Mouse (Mus musculus) CD4-positive, CD25-positive, alpha-beta regulatory T cell, adult 4 months (primary cell): ENCODE measurements around the gene Cyp2d10. TPM values are rescaled to one million over a fixed set of nuclear protein-coding genes. Genes with fewer than 3 reads are reported as not detected.

Experiments
- ATAC-seq: one replicate; pipeline ENCODE4 v1.8.0; 2017
- polyA plus RNA-seq, 2 experiments: library from polyadenylated mRNA; unstranded; fragments of 100-300 nt; shearing (Covaris generic); gene quantifications; one replicate each; pipeline ENCODE4 v1.2.1; 2017

Cyp2d10 gene
- polyA plus RNA-seq, 2 experiments from 2014 or later = not detected

DNA sequence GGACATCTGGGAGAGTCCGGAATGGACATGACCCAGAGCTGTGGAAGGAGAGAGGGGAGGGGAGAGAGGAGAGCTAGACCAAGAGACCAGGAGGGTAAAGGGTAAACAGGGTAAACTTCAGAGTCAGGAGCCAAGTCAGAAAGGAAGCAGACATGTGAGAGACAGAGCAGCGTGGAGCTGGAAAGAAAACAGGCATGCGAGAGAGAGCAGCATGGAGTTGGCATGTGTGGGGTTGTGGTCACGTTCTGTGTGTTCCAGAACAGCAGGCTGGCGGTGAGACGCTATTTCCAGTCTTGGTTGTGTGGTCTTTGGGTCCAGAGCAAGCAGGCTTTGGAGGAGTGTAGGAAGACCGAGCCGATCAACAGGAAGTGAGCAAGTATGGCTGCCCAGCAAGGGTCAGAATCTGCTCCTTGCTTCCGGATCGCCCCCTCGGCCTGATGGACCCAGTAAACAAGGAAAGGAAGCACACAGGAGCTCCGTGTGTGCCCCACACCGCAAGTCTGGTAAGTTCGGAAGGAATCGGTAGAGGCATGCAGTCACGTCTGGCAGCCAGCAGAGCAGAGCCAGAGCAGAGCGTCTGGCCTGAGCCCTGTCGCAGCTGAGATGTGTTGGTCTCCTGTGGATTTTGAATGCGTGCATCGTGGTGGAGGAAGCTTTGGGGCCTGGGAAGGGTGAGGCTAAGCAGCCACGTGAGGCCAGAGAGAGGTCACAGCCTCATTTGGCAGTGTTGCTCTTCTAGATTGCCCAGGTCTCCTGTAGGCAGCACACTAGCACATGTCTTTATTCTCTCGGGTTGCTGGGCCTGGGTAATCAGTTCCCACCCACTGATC lies 48.3 kb downstream of the Cyp2d10 start:
- ATAC-seq = no peak

DNA sequence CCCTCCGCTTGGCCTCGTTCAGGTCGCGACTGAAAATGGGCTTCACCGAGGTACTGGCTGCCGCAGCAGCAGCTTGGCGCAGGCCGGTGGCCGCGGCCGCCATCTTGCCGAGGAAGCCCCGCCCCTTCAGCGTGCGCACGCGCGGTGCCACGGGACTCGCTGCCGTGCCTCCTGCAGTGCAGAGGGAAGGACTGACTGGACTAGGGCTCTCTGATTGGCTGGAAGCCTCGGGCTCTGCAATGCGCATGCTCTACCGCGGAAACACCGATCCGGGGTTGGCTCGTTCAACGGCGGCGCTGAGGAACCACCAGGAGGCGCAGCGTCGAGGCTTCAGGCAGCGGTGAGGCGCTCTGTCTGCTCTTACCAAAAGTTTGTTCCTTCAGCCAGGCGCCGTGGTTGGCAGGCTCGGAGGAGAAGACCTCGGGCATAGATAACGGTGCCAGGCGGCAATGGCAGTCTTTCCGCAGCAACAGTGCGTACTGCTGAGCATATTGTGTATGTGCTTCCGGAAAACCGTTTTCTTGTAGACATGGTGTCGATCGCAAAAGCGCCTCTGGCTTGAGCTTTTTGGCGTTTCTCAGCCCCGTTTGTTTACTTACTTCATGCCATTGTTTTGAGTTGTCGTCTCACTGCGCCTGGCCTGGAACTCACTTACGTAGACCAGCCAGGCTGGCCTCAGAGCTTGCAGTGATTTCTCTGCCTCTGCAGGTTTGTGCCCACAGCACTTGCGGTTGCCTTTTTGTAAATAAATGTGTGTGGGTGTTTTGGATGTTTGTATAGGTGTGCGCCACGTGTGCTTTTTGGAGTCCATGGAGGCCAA lies 52.7 kb downstream of the Cyp2d10 start, which contains the start of gene Ndufa6:
Gene Ndufa6 (minus strand): TSS at position 197 of the 820 bp plus-strand sequence.
- ATAC-seq = peak; percentile 99

GRCm38 (mm10) chr15:82353745-82354113 lies 53.3 kb downstream of the Cyp2d10 start:
- ATAC-seq = no peak

DNA sequence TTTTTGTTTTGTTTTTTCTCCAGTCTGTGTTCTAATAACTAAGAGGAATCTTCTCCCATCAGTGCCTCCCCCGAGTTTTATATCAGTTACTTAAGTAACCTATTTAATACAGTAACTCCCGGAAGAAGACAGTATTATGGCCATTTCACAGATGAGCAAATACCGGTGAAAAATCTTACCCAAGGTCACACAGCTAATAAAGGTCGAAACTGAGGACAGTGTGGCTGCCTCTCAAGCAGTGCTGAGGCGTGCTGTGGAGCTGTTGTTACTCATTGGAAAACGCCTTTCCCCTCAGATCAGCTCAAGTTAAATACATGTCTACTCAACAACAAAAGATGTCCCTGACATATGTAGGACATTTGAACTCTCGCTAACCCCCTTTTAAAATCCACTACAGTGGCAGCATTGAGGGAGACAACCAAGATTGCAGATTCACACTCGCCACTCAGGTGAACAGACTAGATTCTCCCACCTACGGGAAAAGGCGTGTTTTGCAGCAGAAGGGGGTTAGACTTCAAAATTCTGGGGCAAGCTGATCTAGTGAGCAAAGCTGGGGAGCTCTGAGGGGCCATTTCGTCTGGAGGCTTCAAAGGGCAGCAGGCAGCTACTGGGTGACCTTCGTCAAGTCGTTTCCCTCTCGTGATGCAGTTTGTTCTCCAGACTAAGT lies 53.8 kb downstream of the Cyp2d10 start:
- no peak for ATAC-seq

Other genes starting within 250 kb of the Cyp2d10 start
- not detected for gene Shisa8, start 194.4 kb downstream of the Cyp2d10 start, polyA plus RNA-seq
- 10 to 100 TPM in 1 of 2 experiments, 1 to 10 TPM in 1; 2.2 to 10.5 TPM for gene Tnfrsf13c, start 182.8 kb downstream of the Cyp2d10 start, polyA plus RNA-seq
- 10 to 100 TPM in 1 of 2 experiments, 1 to 10 TPM in 1; 6.7 to 18.5 TPM for gene Cenpm, start 162.4 kb downstream of the Cyp2d10 start, polyA plus RNA-seq
- not detected for gene 1500009C09Rik, start 154.8 kb downstream of the Cyp2d10 start, polyA plus RNA-seq
- not detected for gene Sept3, start 132.3 kb downstream of the Cyp2d10 start, polyA plus RNA-seq
- not detected for gene Wbp2nl, start 108.2 kb downstream of the Cyp2d10 start, polyA plus RNA-seq
- 10 to 100 TPM; 58.4 to 70.3 TPM for gene Naga, start 68.3 kb downstream of the Cyp2d10 start, polyA plus RNA-seq
- gene Pheta2, start 68.3 kb downstream of the Cyp2d10 start, polyA plus RNA-seq = 1 to 10 TPM; 3.4 to 5.0 TPM
- gene Smdt1, start 68.2 kb downstream of the Cyp2d10 start, polyA plus RNA-seq = 10 to 100 TPM; 76.9 to 95.0 TPM
- gene Ndufa6, start 52.9 kb downstream of the Cyp2d10 start, polyA plus RNA-seq = 100 to 1,000 TPM; 433 to 535 TPM
- gene Cyp2d22, start 26.9 kb downstream of the Cyp2d10 start, polyA plus RNA-seq = 10 to 100 TPM; 10.7 to 12.5 TPM
- gene Cyp2d11, start 13.2 kb downstream of the Cyp2d10 start, polyA plus RNA-seq = not detected
- not detected for gene Cyp2d9, start 26.2 kb upstream of the Cyp2d10 start, polyA plus RNA-seq
- gene Cyp2d12, start 147.9 kb upstream of the Cyp2d10 start, polyA plus RNA-seq = not detected
- gene Cyp2d34, start 213.8 kb upstream of the Cyp2d10 start, polyA plus RNA-seq = not detected